Mouse (Mus musculus): ENCODE data around the gene Tnfrsf19. TPM values are rescaled to one million over a fixed set of nuclear protein-coding genes. Genes with fewer than 3 reads are reported as not detected.

The Tnfrsf19 gene
- polyA plus RNA-seq, 1 experiment from 2014 or later: 57.2 TPM

GRCm38 (mm10) chr14:60986926-60987325, 59.4 kb downstream of the Tnfrsf19 start:
- 63% methylated on average over 5 of the region's 5 CpGs for WGBS
- no peak for ATAC-seq (ENCODE audit: low FRiP score)
- Histone ChIP-seq H3K9me3 (replicated peaks) (no peaks in the 10 kb centered on the region), H3K9ac (no peak overlapping the region), H3K4me1 (peaks cover 13% of the 10 kb centered on the region), H3K36me3 (no peaks in the 10 kb centered on the region), H3K4me2 (replicated peaks) (no peak overlapping the region), H3K27ac (no peak overlapping the region), H3K27me3 (no peaks in the 10 kb centered on the region), H3K4me3 (no peak overlapping the region)

- no peak overlapping the region for H3K4me3 ChIP-seq
- H3K9ac ChIP-seq: no peak overlapping the region
- WGBS: 27% methylated on average over 4 of the region's 4 CpGs
- peaks cover 13% of the 10 kb centered on the region for H3K4me1 ChIP-seq
- no peaks in the 10 kb centered on the region for H3K36me3 ChIP-seq
- H3K4me2 ChIP-seq (replicated peaks): no peak overlapping the region
- no peak overlapping the region for H3K27ac ChIP-seq
- no peak for ATAC-seq (ENCODE audit: low FRiP score)
- H3K27me3 ChIP-seq: no peaks in the 10 kb centered on the region
- H3K9me3 ChIP-seq (replicated peaks): no peaks in the 10 kb centered on the region
Measured at GRCm38 (mm10) chr14:60985077-60985476, 61.2 kb downstream of the Tnfrsf19 start.

GRCm38 (mm10) chr14:60984266-60984665, 62.0 kb downstream of the Tnfrsf19 start:
- H3K4me3 ChIP-seq: no peak overlapping the region
- no peak for ATAC-seq (ENCODE audit: low FRiP score)
- no peaks in the 10 kb centered on the region for H3K36me3 ChIP-seq
- H3K9me3 ChIP-seq (replicated peaks): no peaks in the 10 kb centered on the region
- H3K4me1 ChIP-seq: peaks cover 13% of the 10 kb centered on the region
- 70% methylated on average over 6 of the region's 6 CpGs for WGBS
- no peak overlapping the region for H3K9ac ChIP-seq
- no peak overlapping the region for H3K4me2 ChIP-seq (replicated peaks)
- H3K27me3 ChIP-seq: no peaks in the 10 kb centered on the region
- H3K27ac ChIP-seq: no peak overlapping the region

GRCm38 (mm10) chr14:60982126-60982525, 64.2 kb downstream of the Tnfrsf19 start:
- H3K36me3 ChIP-seq: no peaks in the 10 kb centered on the region

GRCm38 (mm10) chr14:60980244-60980887, 65.9 kb downstream of the Tnfrsf19 start:
- no peaks in the 10 kb centered on the region for H3K36me3 ChIP-seq
- no peaks in the 10 kb centered on the region for H3K27me3 ChIP-seq
- peaks cover 8% of the 10 kb centered on the region for H3K4me1 ChIP-seq
- no peak for ATAC-seq (ENCODE audit: low FRiP score)
- H3K4me3 ChIP-seq: no peak overlapping the region
- no peak overlapping the region for H3K27ac ChIP-seq
- H3K9ac ChIP-seq: no peak overlapping the region
- H3K4me2 ChIP-seq (replicated peaks): no peak overlapping the region
- no peaks in the 10 kb centered on the region for H3K9me3 ChIP-seq (replicated peaks)
- WGBS: 94% methylated on average over 5 of the region's 5 CpGs

More at GRCm38 (mm10) chr14:60982126-60982525, 64.2 kb downstream of the Tnfrsf19 start:
- Histone ChIP-seq H3K9me3 (replicated peaks) (no peaks in the 10 kb centered on the region), H3K9ac (no peak overlapping the region), H3K4me1 (peaks cover 10% of the 10 kb centered on the region), H3K27me3 (no peaks in the 10 kb centered on the region), H3K4me3 (no peak overlapping the region), H3K4me2 (replicated peaks) (no peak overlapping the region), H3K27ac (no peak overlapping the region)
- ATAC-seq (ENCODE audit: low FRiP score): no peak

GRCm38 (mm10) chr14:60978129-60978528, 68.2 kb downstream of the Tnfrsf19 start:
- Histone ChIP-seq H3K4me3 (no peak overlapping the region), H3K4me1 (no peaks in the 10 kb centered on the region), H3K27ac (no peak overlapping the region), H3K9ac (no peak overlapping the region), H3K36me3 (peaks cover 11% of the 10 kb centered on the region; the same call in 1 of the 2 replicates), H3K27me3 (no peaks in the 10 kb centered on the region), H3K9me3 (replicated peaks) (no peaks in the 10 kb centered on the region), H3K4me2 (replicated peaks) (no peak overlapping the region)
- ATAC-seq (ENCODE audit: low FRiP score): no peak
- WGBS: 75% methylated on average over 6 of the region's 6 CpGs

GRCm38 (mm10) chr14:60976231-60976630, 70.1 kb downstream of the Tnfrsf19 start:
- no peak for ATAC-seq (ENCODE audit: low FRiP score)
- no peaks in the 10 kb centered on the region for H3K4me1 ChIP-seq
- peaks cover 20% of the 10 kb centered on the region for H3K36me3 ChIP-seq
- no peak overlapping the region for H3K4me3 ChIP-seq
- H3K9me3 ChIP-seq (replicated peaks): no peaks in the 10 kb centered on the region
- H3K9ac ChIP-seq: no peak overlapping the region
- H3K4me2 ChIP-seq (replicated peaks): no peak overlapping the region
- no peaks in the 10 kb centered on the region for H3K27me3 ChIP-seq
- no peak overlapping the region for H3K27ac ChIP-seq
- 78% methylated on average over 3 of the region's 3 CpGs for WGBS

GRCm38 (mm10) chr14:60975736-60976135, 70.6 kb downstream of the Tnfrsf19 start:
- Histone ChIP-seq H3K4me1 (no peaks in the 10 kb centered on the region), H3K9me3 (replicated peaks) (no peaks in the 10 kb centered on the region), H3K27me3 (no peaks in the 10 kb centered on the region), H3K4me2 (replicated peaks) (no peak overlapping the region), H3K27ac (no peak overlapping the region), H3K9ac (no peak overlapping the region), H3K36me3 (peaks cover 23% of the 10 kb centered on the region), H3K4me3 (no peak overlapping the region)
- ATAC-seq (ENCODE audit: low FRiP score): no peak
- 82% methylated on average over 3 of the region's 3 CpGs for WGBS

- Histone ChIP-seq H3K4me1 (no peaks in the 10 kb centered on the region), H3K4me3 (no peak overlapping the region), H3K9me3 (replicated peaks) (no peaks in the 10 kb centered on the region), H3K27ac (no peak overlapping the region), H3K27me3 (no peaks in the 10 kb centered on the region), H3K9ac (no peak overlapping the region), H3K36me3 (peaks cover 25% of the 10 kb centered on the region), H3K4me2 (replicated peaks) (no peak overlapping the region)
- 96% methylated on average over 9 of the region's 9 CpGs for WGBS
- ATAC-seq (ENCODE audit: low FRiP score): no peak
Measured at GRCm38 (mm10) chr14:60970961-60971360, 75.3 kb downstream of the Tnfrsf19 start.

- no peaks in the 10 kb centered on the region for H3K4me1 ChIP-seq
- H3K36me3 ChIP-seq: 0 out of 2 replicates have a peak, but pooled peaks cover 5% of the 10 kb centered on the region
- no peak overlapping the region for H3K4me2 ChIP-seq (replicated peaks)
- H3K27me3 ChIP-seq: no peaks in the 10 kb centered on the region
- H3K27ac ChIP-seq: no peak overlapping the region
- H3K9me3 ChIP-seq (replicated peaks): no peaks in the 10 kb centered on the region
- 73% methylated on average over 4 of the region's 4 CpGs for WGBS
- no peak overlapping the region for H3K4me3 ChIP-seq
- no peak overlapping the region for H3K9ac ChIP-seq
- ATAC-seq (ENCODE audit: low FRiP score): no peak
Measured at GRCm38 (mm10) chr14:60966061-60966460, 80.2 kb downstream of the Tnfrsf19 start.

- 79% methylated on average over 7 of the region's 7 CpGs for WGBS
- Histone ChIP-seq H3K27me3 (no peaks in the 10 kb centered on the region), H3K36me3 (no peaks in the 10 kb centered on the region), H3K4me3 (no peak overlapping the region), H3K4me1 (no peaks in the 10 kb centered on the region), H3K4me2 (replicated peaks) (no peak overlapping the region), H3K27ac (no peak overlapping the region), H3K9me3 (replicated peaks) (no peaks in the 10 kb centered on the region), H3K9ac (no peak overlapping the region)
- ATAC-seq (ENCODE audit: low FRiP score): no peak
Measured at GRCm38 (mm10) chr14:60964016-60964810, 82.1 kb downstream of the Tnfrsf19 start.

- Histone ChIP-seq H3K4me2 (replicated peaks) (no peak overlapping the region), H3K9me3 (replicated peaks) (no peaks in the 10 kb centered on the region), H3K36me3 (no peaks in the 10 kb centered on the region), H3K27me3 (no peaks in the 10 kb centered on the region), H3K4me1 (no peaks in the 10 kb centered on the region), H3K9ac (no peak overlapping the region), H3K4me3 (no peak overlapping the region), H3K27ac (no peak overlapping the region)
- ATAC-seq (ENCODE audit: low FRiP score): no peak
Measured at GRCm38 (mm10) chr14:60957611-60958157, 88.6 kb downstream of the Tnfrsf19 start.
